Mouse (Mus musculus) gastrocnemius, adult 2 months (tissue): Measurements from ENCODE around the gene Nr1h2. TPM values are rescaled to one million over a fixed set of nuclear protein-coding genes. Genes with fewer than 3 reads are reported as not detected.

Experiments
- DNase-seq: peaks from one replicate; pipeline ENCODE4 v3.0.0; 2022
- H3K27ac ChIP-seq: fragments of 200-600 bp; 2 replicates; pipeline ENCODE4 v1.8.1; 2022; ENCODE audit warnings: mild to moderate bottlenecking
- H3K4me3 ChIP-seq: fragments of 200-600 bp; 2 replicates; pipeline ENCODE4 v1.8.1; 2022; ENCODE audit warnings: mild to moderate bottlenecking, moderate library complexity
- CTCF ChIP-seq: fragments of 200-600 bp; IDR thresholded peaks from 2 replicates; pipeline ENCODE4 v1.8.1; 2022; ENCODE audit warnings: antibody characterized with exemption, mild to moderate bottlenecking, moderate library complexity
- intact Hi-C: fragments of 180-260 bp; cut with DNase I; formaldehyde crosslinking; loops from one replicate; pipeline ENCODE4 v1.15.1; 2025
- total RNA-seq, 2 experiments: library from RNA; stranded (reverse); gene quantifications; 2 replicates each; pipeline ENCODE4 v1.2.3; 2021

The Nr1h2 gene
- total RNA-seq, 2 experiments from 2014 or later, result 40.6 to 42.7 TPM

- Histone ChIP-seq H3K27ac (no peak overlapping the region), H3K4me3 (no peak overlapping the region)
- intact Hi-C loops, result no loop called here
- no peak for TF ChIP-seq CTCF
- no peak for DNase-seq
Observed at GRCm38 (mm10) chr7:44543071-44543470, 10.7 kb downstream of the Nr1h2 start.

DNA sequence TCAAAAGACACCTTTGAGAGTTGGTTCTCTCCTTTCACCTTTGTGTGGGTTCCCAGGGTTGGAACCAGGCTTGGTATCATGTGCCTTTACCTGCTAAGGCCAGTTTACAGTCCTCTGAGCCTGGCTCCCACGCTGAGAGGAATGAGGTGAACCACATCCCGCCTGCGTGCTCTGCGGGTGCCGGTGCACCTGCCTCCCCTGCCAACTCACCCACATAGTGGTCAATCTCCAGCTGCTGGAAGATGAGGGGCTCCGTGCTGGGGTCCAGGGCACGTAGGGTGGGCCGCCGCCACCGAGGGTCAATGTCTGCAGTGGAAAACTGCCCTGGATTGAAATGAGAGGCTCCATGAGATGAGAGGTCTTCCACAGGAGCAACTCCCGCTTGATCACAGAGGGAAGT, 11.2 kb downstream of the Nr1h2 start:
- intact Hi-C loops, result no loop called here
- TF ChIP-seq CTCF, result no peak
- no peak overlapping the region for H3K4me3 ChIP-seq
- no peak for DNase-seq
- no peak overlapping the region for H3K27ac ChIP-seq

- intact Hi-C loops, result no loop called here
- TF ChIP-seq CTCF, result no peak
- no peak overlapping the region for H3K4me3 ChIP-seq
Observed at GRCm38 (mm10) chr7:44538756-44539624, 14.8 kb downstream of the Nr1h2 start.

GRCm38 (mm10) chr7:44537496-44537895, 16.3 kb downstream of the Nr1h2 start:
- no peak for DNase-seq
- intact Hi-C loops, result no loop called here

More at GRCm38 (mm10) chr7:44538756-44539624, 14.8 kb downstream of the Nr1h2 start:
- no peak for DNase-seq
- H3K27ac ChIP-seq, result no peak overlapping the region

DNA sequence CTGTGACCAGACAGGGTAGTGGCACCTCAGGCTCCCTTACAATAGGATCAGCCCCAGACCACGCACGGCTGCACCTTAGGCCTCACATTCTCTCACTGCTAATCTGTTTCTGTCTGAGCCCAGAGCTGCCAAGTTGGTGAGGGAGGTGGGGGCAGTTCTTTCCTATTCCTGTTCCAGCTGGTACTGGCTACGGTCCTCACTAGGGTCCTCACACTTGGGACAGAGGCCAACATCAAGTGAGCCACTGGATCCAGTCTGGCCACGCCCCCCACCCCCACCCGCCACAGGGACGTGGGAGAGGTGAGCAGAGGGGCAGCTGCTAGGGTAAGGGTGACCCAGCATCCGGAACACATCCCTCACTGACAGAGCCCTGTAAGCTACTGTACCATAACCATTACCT, 16.7 kb downstream of the Nr1h2 start:
- intact Hi-C loops, result no loop called here
- Histone ChIP-seq H3K27ac (no peak overlapping the region), H3K4me3 (no peak overlapping the region)
- DNase-seq, result no peak
- no peak for TF ChIP-seq CTCF

More at GRCm38 (mm10) chr7:44537496-44537895, 16.3 kb downstream of the Nr1h2 start:
- H3K27ac ChIP-seq, result no peak overlapping the region
- no peak overlapping the region for H3K4me3 ChIP-seq
- TF ChIP-seq CTCF, result no peak

GRCm38 (mm10) chr7:44536590-44536968, 17.2 kb downstream of the Nr1h2 start:
- TF ChIP-seq CTCF, result no peak
- no peak overlapping the region for H3K4me3 ChIP-seq
- intact Hi-C loops, result no loop called here
- H3K27ac ChIP-seq, result no peak overlapping the region
- DNase-seq, result peak; percentile 62

DNA sequence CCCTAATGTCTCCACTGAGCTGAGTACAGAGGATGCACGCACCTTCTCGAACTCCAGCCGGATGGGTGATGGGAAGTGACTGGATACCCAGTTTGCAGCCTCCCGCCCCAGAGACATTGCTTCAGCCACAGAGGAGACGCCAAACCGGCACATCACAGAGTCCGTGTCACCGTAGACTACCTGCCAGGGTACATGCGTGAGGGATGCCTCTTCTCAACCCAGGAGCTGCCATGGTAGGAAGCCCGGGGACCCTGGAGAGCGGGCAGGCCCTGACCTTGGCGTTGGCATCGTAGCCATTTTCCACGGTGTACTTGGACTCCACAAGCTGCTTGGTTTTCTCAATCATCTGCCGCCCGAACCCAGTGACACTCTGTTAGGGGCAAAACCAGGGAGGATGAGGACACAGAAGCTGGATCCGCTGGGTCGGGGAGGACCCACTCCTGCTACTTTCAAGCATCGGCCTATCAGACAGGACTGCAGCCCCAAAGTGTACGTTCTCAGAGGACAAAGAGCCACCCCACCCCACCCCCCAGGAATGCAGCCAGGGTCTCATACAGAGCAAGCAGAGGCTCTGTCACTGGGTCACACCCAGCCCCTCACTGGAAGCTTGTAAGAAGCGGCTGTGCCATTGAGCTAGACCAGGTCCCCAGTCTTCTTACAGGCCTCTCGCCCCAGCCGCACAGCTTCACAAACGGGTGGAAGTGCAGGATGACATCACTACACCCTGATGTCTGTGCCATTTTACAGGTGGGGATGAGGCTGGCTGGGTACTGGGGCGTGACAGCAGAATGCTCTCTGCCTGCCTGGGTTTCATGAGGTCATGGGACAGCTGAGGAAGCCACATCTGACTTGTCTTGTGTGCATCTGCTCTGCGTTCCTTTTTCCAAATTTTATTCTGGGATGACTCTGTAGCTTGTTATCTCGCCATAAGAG, 17.8 kb downstream of the Nr1h2 start:
- no peak for TF ChIP-seq CTCF
- no peak overlapping the region for H3K27ac ChIP-seq
- DNase-seq, result no peak
- intact Hi-C loops, result no loop called here
- no peak overlapping the region for H3K4me3 ChIP-seq

GRCm38 (mm10) chr7:44534656-44535441, 18.9 kb downstream of the Nr1h2 start:
- no peak overlapping the region for H3K4me3 ChIP-seq
- intact Hi-C loops, result no loop called here
- DNase-seq, result no peak
- H3K27ac ChIP-seq, result no peak overlapping the region
- no peak for TF ChIP-seq CTCF

- no peak overlapping the region for H3K27ac ChIP-seq
- TF ChIP-seq CTCF, result no peak
- intact Hi-C loops, result no loop called here
- no peak overlapping the region for H3K4me3 ChIP-seq
- DNase-seq, result no peak
Observed at GRCm38 (mm10) chr7:44534242-44534641, 19.5 kb downstream of the Nr1h2 start.

- intact Hi-C loops, result no loop called here
- no peak for TF ChIP-seq CTCF
- H3K27ac ChIP-seq, result no peak overlapping the region
- no peak for DNase-seq
- H3K4me3 ChIP-seq, result no peak overlapping the region
Observed at GRCm38 (mm10) chr7:44533746-44534045, 20.1 kb downstream of the Nr1h2 start.

DNA sequence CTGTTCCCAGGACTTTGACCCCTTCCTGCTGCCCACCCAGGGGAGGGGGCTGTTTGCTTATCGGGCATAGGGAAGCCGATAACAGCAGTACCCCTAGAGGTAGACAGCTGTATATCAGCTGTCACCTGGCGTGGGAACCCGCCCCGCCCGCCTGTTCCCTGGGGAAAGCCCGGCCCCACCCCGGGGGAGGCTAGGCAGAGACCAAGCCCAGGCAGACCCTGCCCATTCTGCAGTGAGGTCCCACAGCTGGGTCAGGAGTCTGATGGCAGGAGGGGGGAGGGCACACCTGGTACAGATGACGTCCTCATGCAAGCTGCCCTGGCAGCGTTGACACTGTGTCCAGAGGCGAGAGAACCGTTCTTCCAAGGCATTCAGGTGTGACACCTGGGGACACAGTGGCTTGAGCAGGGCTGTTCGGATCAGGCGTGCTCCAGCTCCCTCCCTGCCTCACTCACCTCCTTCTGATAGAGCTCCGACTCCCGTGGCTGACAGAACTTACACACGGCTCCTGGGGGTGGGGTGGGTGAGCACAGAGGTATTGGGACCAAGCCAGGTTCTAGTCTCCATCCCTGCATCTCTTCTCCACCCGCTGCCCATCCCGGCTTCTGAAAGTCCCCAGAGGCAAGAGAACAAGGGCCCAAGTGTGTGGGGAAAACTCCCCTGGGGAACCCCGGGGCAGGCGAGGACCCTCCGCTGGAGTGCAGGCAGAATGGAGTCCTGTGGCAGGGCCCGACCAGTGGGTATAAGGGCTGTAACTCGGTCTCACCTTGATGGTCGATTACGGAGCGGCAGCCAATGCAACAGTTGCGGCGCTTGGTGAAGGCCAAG, 20.6 kb downstream of the Nr1h2 start:
- DNase-seq, result peak; percentile 24
- TF ChIP-seq CTCF, result no peak
- H3K27ac ChIP-seq, result no peak overlapping the region
- intact Hi-C loops, result no loop called here
- H3K4me3 ChIP-seq, result no peak overlapping the region
